Mouse (Mus musculus) G1E (cell line): ENCODE data around the gene Taf1c.

Experiments
- CTCF ChIP-seq: IDR thresholded peaks from 2 replicates; pipeline ENCODE4 v1.5.1; 2012; ENCODE audit warnings: low read depth, low read length, inconsistent platforms, mixed read lengths
- GATA1 ChIP-seq: IDR thresholded peaks from 2 replicates; pipeline ENCODE4 v1.6.1; 2012; ENCODE audit warnings: borderline replicate concordance, low read length, inconsistent platforms, mixed read lengths
- GATA2 ChIP-seq: IDR thresholded peaks from 2 replicates; pipeline ENCODE4 v1.6.1; 2012; ENCODE audit warnings: low read depth, low read length, inconsistent platforms, borderline replicate concordance
- POLR2AphosphoS5 ChIP-seq: IDR thresholded peaks from 2 replicates; pipeline ENCODE4 v1.6.1; 2012; ENCODE audit warnings: low read depth, low read length, inconsistent platforms; ENCODE audit not compliant: insufficient replicate concordance
- TAL1 ChIP-seq: conservative IDR thresholded peaks from 2 replicates; pipeline ENCODE4 v1.6.1; 2012; ENCODE audit warnings: low read depth, low read length, inconsistent platforms, mixed read lengths

GRCm38 (mm10) chr8:119568251-119568650, 36.8 kb downstream of the Taf1c start:
- no peak for TF ChIP-seq CTCF
- no peak for TF ChIP-seq GATA1
- TF ChIP-seq GATA2: no peak
- no peak for TF ChIP-seq POLR2AphosphoS5
- no peak for TF ChIP-seq TAL1
